Mouse (Mus musculus) right cerebral cortex, postnatal 25 days (tissue): Measurements from ENCODE around the gene Dynlt1b.
"Not testable (repeated sequence)": the region's sequence is repeated elsewhere in the genome, so short reads cannot be mapped to it uniquely, and the experiment has no call there.

ENCODE experiments used
- DNase-seq: peaks from one replicate; pipeline ENCODE4 v3.0.0; 2022

Dynlt1b gene

DNA sequence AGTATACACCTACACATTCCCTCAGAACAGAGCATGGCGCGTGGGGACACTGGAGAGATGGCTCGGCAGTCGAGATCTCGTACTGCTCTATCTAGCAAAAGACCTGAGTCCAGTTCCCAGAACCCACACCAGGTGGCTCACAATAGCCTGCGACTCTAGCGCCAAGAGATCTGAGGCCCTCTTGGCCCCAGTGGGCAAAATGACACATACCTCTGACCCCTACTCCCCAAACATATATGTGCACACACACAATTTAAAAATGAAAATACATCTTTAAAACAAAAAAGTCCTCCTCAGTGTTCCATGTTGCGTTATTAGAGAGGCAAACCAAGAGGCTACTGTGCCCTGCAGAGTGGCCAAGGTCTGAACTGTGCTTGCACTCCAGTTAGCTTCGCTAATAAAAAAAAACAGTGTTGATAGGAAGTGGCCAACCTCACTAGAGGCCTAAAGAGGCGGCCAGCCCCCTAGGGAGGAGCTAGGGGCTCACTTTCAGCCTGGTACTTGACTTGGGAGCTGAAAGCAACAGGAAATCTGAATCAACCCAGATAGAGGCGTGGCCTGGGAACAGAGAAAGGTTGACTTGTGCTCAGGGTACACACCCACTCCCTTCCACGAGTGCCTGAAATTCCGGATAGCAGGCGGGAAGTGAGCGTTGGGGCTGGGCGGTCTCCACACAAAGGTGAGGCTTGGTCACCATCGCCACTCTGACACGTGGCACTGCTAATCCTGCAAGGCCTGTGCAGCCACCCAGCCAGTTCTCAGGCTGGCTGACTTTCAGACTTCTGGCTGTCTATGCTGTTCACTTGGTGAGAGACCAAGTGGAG, 37.9 kb downstream of the Dynlt1b start:
- not testable (repeated sequence) for DNase-seq

GRCm38 (mm10) chr17:6470031-6470430, 40.1 kb downstream of the Dynlt1b start:
- DNase-seq: not testable (repeated sequence)

DNA sequence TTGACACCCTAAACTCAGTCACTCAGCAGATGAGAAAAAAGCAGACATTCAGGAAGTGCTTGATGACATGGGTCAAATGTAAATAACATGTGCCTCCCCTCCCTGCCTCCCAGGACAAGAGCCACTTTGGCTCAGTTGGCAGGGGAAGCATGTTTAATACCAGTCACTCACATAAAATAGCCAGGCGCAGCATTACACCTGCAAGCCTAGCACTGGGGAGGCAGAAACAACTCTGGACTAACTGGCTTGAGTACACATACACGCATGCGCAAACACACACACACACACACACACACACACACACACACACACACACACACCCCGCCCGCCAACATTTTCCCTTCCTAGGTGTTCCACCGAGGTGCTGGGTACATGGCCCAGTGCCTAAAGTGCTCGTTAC, 40.8 kb downstream of the Dynlt1b start:
- not testable (repeated sequence) for DNase-seq

DNA sequence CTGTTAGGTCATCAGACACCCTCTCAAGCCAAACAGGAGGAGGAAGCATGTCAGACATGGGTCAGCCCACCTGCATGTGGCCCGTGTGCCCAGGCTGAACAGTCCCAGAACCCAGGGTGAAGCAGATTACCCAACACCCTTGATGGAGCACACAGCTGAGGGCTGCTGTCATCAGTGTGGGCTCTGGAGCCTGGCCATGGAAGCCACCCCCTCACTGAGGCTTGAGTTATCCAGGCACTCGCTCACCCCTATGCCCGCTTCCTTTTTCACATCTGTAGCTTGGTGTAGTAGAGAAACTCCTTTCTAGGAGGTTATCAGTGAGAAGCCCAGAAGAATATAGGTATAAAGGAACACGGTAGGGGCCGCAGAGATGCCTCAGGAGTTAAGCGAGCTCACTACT, 45.4 kb downstream of the Dynlt1b start:
- not testable (repeated sequence) for DNase-seq

- not testable (repeated sequence) for DNase-seq
Measured at GRCm38 (mm10) chr17:6475913-6476312, 46.0 kb downstream of the Dynlt1b start.

GRCm38 (mm10) chr17:6476495-6476947, 46.6 kb downstream of the Dynlt1b start:
- not testable (repeated sequence) for DNase-seq

DNA sequence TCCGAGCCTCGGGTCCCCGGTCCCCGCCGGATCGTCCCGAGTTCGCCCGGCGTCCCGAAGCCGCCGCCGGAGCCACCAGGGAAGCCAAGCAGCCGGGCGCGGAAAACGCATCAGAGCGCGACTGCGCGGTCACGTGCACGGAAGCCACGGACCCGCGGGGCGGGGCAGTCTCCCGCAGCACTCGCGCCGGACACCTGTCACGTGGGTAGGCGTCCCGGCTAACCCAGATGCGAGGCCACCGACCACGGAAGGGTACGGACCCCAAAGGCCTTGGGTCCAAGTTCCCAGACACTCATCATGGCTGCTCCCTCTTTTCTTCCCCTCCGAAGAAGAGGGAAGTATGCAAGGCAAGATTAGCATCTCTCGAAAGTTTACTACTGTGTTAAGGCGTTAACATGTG, 47.1 kb downstream of the Dynlt1b start:
- not testable (repeated sequence) for DNase-seq

DNA sequence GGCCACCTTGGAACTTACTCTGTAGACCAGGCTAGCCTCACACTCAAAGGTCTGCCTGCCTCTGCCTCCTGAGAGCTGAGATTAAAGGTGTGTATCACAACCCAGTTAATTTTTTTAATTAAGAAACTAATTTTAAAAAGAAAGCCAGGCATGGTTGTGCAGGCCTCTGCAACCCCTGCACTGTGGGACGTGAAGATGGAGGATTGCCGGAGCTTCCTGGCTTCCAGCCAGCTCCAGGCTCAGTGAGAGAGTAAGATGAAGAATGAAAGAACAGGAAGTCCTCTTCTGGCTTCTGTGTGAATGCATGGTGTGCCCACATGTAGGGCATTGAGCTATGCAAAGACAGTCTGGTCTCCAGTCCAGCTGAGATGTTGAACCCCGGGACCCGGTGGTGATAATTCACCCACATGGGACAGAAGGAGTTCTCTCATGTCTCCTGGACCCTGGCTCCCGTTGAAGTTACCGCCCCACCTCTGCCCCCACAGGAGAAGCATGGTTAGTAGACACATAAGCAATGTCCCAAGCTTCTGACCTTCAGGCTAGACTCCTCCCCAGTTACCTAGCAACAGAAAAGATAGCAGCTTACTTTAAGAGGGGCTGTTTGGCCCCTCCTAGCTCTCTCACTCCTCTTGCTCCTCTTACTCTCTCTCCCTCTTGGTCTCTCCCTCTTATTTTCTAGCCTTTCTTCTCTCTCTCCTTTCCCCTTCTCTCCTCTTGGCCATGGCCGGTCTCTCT, 51.1 kb downstream of the Dynlt1b start:
- DNase-seq: not testable (repeated sequence)

DNA sequence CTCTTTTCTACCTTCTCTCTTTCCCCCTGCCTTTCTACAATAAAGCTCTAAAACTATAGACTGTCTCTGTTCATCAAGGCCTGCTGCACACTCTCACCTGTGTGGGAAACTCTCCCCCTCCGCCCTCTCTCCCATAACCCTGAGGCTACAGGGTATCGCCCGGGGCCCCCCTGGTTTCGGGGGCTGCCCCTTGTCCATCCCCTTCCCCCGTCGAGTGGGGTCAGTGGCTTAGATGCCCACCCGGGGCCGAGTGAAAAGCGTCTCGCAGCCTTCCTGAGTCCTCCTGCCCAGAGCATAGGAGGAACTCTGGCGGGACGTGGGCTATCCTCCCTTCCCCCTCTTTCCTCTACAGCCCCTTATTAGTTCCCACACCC, 51.7 kb downstream of the Dynlt1b start:
- DNase-seq: not testable (repeated sequence)

DNA sequence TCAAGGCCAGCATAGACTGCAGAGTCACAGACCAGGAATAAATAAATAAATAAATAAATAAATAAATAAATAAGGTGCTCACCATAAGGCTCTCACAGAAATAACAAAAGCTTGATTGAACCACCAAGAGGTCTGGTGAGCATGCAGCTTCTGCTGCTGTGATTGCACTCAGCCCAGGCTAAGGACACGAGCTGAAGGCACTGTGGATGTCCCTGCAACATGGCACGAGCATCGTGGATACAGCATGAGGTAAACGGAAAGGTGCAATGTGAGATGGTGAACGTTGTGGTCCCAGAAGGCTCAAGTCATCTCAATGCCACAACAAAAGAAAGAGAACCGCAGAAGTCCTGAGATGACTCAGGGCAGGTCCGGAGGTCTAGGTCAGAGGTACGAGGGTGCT, 52.3 kb downstream of the Dynlt1b start:
- not testable (repeated sequence) for DNase-seq
